8 mouse cellular contexts compared by ENCODE assay signal in genomic region chr11:116905741-116906456, GRCm38 (mm10). TPM values are rescaled to one million over a fixed set of nuclear protein-coding genes. Genes with fewer than 3 reads are reported as not detected.
A peak's percentile ranks its signal among the peaks of the same experiment; 100 is the strongest.
DNase-seq lines count a peak whose midpoint lies in the region; ATAC-seq lines count a peak whose summit lies in the region.

No protein-coding gene starts in this region.

- no peak for ATAC-seq in embryonic facial prominence, embryonic 11.5 days (replicated peaks; ENCODE audit: insufficient number of reproducible peaks, low FRiP score, low TSS enrichment, low read depth)

- no peak overlapping the region for H3K9ac ChIP-seq in embryonic facial prominence, embryonic 11.5 days (replicated peaks; ENCODE audit: low read length)

- no peak overlapping the region for H3K27ac ChIP-seq in heart, embryonic 10.5 days
- no peak overlapping the region for H3K27ac ChIP-seq in embryonic facial prominence, embryonic 11.5 days (replicated peaks; ENCODE audit: low read depth, low read length)
- H3K27ac ChIP-seq in midbrain, embryonic 10.5 days (replicated peaks): no peak overlapping the region

- H3K4me3 ChIP-seq in heart, embryonic 10.5 days: peak overlapping the region; percentile 53
- H3K4me3 ChIP-seq in embryonic facial prominence, embryonic 11.5 days (ENCODE audit: low read depth, low read length): 0 out of 2 replicates have a peak overlapping the region, but pooled peaks have one; percentile 0
- H3K4me3 ChIP-seq in midbrain, embryonic 10.5 days: peak overlapping the region; percentile 44

- no peaks in the 10 kb centered on the region for H3K36me3 ChIP-seq in heart, embryonic 10.5 days
- H3K36me3 ChIP-seq in embryonic facial prominence, embryonic 11.5 days (replicated peaks; ENCODE audit: control insufficient read depth, insufficient read depth, low read depth, low read length): no peaks in the 10 kb centered on the region
- no peaks in the 10 kb centered on the region for H3K36me3 ChIP-seq in midbrain, embryonic 10.5 days

- H3K4me1 ChIP-seq in heart, embryonic 10.5 days: peaks cover 11% of the 10 kb centered on the region
- no peaks in the 10 kb centered on the region for H3K4me1 ChIP-seq in embryonic facial prominence, embryonic 11.5 days (ENCODE audit: control insufficient read depth, insufficient read depth, low read length)
- peaks cover 18% of the 10 kb centered on the region for H3K4me1 ChIP-seq in midbrain, embryonic 10.5 days

- DNase-seq in heart, embryonic 10.5 days (ENCODE audit: low spot score): no peak
- DNase-seq in heart, postnatal 25 days (ENCODE audit: low spot score): no peak
- DNase-seq in embryonic facial prominence, embryonic 11.5 days (ENCODE audit: low spot score): no peak
- peak; percentile 28 for DNase-seq in kidney, adult 18-20 months
- no peak for DNase-seq in midbrain, embryonic 10.5 days (ENCODE audit: low spot score)
- DNase-seq in yolk sac, embryonic 10.5 days (ENCODE audit: low spot score): no peak
- no peak for DNase-seq in embryo, embryonic 10 days (ENCODE audit: low spot score)
- DNase-seq in urinary bladder, adult 2 months (ENCODE audit: low spot score): no peak

- H3K4me2 ChIP-seq in embryonic facial prominence, embryonic 11.5 days (ENCODE audit: low read depth, low read length): peak overlapping the region; percentile 19; the same call in 1 of the 2 replicates

- H3K9me3 ChIP-seq in heart, embryonic 10.5 days: no peaks in the 10 kb centered on the region
- H3K9me3 ChIP-seq in embryonic facial prominence, embryonic 11.5 days (replicated peaks; ENCODE audit: control insufficient read depth, low read length): no peaks in the 10 kb centered on the region
- H3K9me3 ChIP-seq in midbrain, embryonic 10.5 days (replicated peaks): no peaks in the 10 kb centered on the region; the same call in 1 of the 2 replicates

- 6% methylated on average over 23 of the region's 23 CpGs for WGBS in heart, embryonic 10.5 days
- WGBS in embryonic facial prominence, embryonic 11.5 days: 2% methylated on average over 23 of the region's 23 CpGs
- 5% methylated on average over 23 of the region's 23 CpGs for WGBS in midbrain, embryonic 10.5 days

- H3K27me3 ChIP-seq in heart, embryonic 10.5 days (ENCODE audit: insufficient read depth, poor library complexity, severe bottlenecking): peaks cover 29% of the 10 kb centered on the region
- H3K27me3 ChIP-seq in embryonic facial prominence, embryonic 11.5 days (ENCODE audit: control insufficient read depth, insufficient read depth, low read length): peaks cover 5% of the 10 kb centered on the region
- peaks cover 55% of the 10 kb centered on the region for H3K27me3 ChIP-seq in midbrain, embryonic 10.5 days (ENCODE audit: low read depth, poor library complexity, severe bottlenecking)

- intact Hi-C loops in heart, postnatal 25 days (cut with DNase I): no loop called here

RNA-seq across cellular contexts. Expression of gene Mgat5b, which starts 12.8 kb away (rescaled TPM):
- polyA plus RNA-seq in heart, embryonic 10.5 days (2016; fragmentation: Nextera tagmentation; extraction: Ambion mirVana): 0.38 and 1.1 TPM in 2 replicates
- total RNA-seq in heart, postnatal 25 days (2021): under 1 TPM; 0.21 to 0.34 TPM
- 1.5 and 2.0 TPM in 2 replicates for polyA plus RNA-seq in embryonic facial prominence, embryonic 11.5 days (2014; fragmentation: Nextera tagmentation; extraction: Ambion mirVana)
- 5.5 and 9.5 TPM in 2 replicates for polyA plus RNA-seq in midbrain, embryonic 10.5 days (2016; fragmentation: Nextera tagmentation; extraction: Ambion mirVana)
- 0.13 and 0.22 TPM in 2 replicates for polyA plus RNA-seq in urinary bladder, adult 2 months (2012; rRNA removed)

RNA-seq across cellular contexts. Expression of gene Srsf2, which starts 53.0 kb away (rescaled TPM):
- polyA plus RNA-seq in heart, embryonic 10.5 days (2016; fragmentation: Nextera tagmentation; extraction: Ambion mirVana): 577 and 728 TPM in 2 replicates
- total RNA-seq in heart, postnatal 25 days (2021): 100 to 1,000 TPM in 1 of 2 experiments, 10 to 100 TPM in 1; 97.1 to 103 TPM
- polyA plus RNA-seq in embryonic facial prominence, embryonic 11.5 days (2014; fragmentation: Nextera tagmentation; extraction: Ambion mirVana): 1,064 and 1,163 TPM in 2 replicates
- polyA plus RNA-seq in midbrain, embryonic 10.5 days (2016; fragmentation: Nextera tagmentation; extraction: Ambion mirVana): 852 and 895 TPM in 2 replicates
- polyA plus RNA-seq in urinary bladder, adult 2 months (2012; rRNA removed): 319 and 429 TPM in 2 replicates

RNA-seq across cellular contexts. Expression of gene Mfsd11, which starts 53.7 kb away (rescaled TPM):
- 27.0 and 27.1 TPM in 2 replicates for polyA plus RNA-seq in heart, embryonic 10.5 days (2016; fragmentation: Nextera tagmentation; extraction: Ambion mirVana)
- 10 to 100 TPM; 34.0 to 36.9 TPM for total RNA-seq in heart, postnatal 25 days (2021)
- 33.9 and 35.7 TPM in 2 replicates for polyA plus RNA-seq in embryonic facial prominence, embryonic 11.5 days (2014; fragmentation: Nextera tagmentation; extraction: Ambion mirVana)
- polyA plus RNA-seq in midbrain, embryonic 10.5 days (2016; fragmentation: Nextera tagmentation; extraction: Ambion mirVana): 27.9 and 31.7 TPM in 2 replicates
- 26.3 and 27.6 TPM in 2 replicates for polyA plus RNA-seq in urinary bladder, adult 2 months (2012; rRNA removed)

Comparison
In these comparisons a context has a peak if more than half of its experiments do, and no peak if none do; other contexts are left out.
1. H3K4me3 ChIP-seq: peak in every context shown above with its lines; median percentile 53 in heart, embryonic 10.5 days; 44 in midbrain, embryonic 10.5 days; 0 in embryonic facial prominence, embryonic 11.5 days.